Mouse (Mus musculus) right cerebral cortex, adult 2 months (tissue): Measurements from ENCODE around the gene Ucn2.
A peak's percentile ranks its signal among the peaks of the same experiment; 100 is the strongest.

ENCODE experiments used
- DNase-seq, 2 experiments: peaks; one replicate each; pipeline ENCODE4 v3.0.0; 2021 to 2022; ENCODE audit warnings: low spot score in 2 of 2

Gene Ucn2

GRCm38 (mm10) chr9:108985710-108986109 is at the start of gene Ucn2:
TSS of gene Ucn2 (plus strand) at chr9:108986010.
- no peak for DNase-seq

GRCm38 (mm10) chr9:108936418-108937364 is 49.1 kb upstream of the Ucn2 start, which contains the start of gene Uqcrc1:
TSS of gene Uqcrc1 (plus strand) at chr9:108936633.
- DNase-seq = peak; percentile 94 to 96

GRCm38 (mm10) chr9:108945111-108945510 is 40.7 kb upstream of the Ucn2 start:
- peak in 1 of 2 experiments; percentile 26 for DNase-seq

- DNase-seq = no peak
Observed at GRCm38 (mm10) chr9:108945608-108946007, 40.2 kb upstream of the Ucn2 start.

GRCm38 (mm10) chr9:108949231-108949966 is 36.4 kb upstream of the Ucn2 start:
- DNase-seq = no peak

GRCm38 (mm10) chr9:108949967-108950728 is 35.7 kb upstream of the Ucn2 start:
- no peak for DNase-seq

- DNase-seq = no peak
Observed at GRCm38 (mm10) chr9:108953081-108953636, 32.7 kb upstream of the Ucn2 start, which contains the start of gene Col7a1. TSS of gene Col7a1 (plus strand) at chr9:108953586.

- no peak for DNase-seq
Observed at GRCm38 (mm10) chr9:108955241-108955640, 30.6 kb upstream of the Ucn2 start.

GRCm38 (mm10) chr9:108955846-108956245 is 30.0 kb upstream of the Ucn2 start:
- no peak for DNase-seq

GRCm38 (mm10) chr9:108963577-108963976 is 22.2 kb upstream of the Ucn2 start:
- no peak for DNase-seq

- no peak for DNase-seq
Observed at GRCm38 (mm10) chr9:108964338-108964737, 21.5 kb upstream of the Ucn2 start.

- DNase-seq = no peak
Observed at GRCm38 (mm10) chr9:108970623-108971022, 15.2 kb upstream of the Ucn2 start.

- DNase-seq = no peak
Observed at GRCm38 (mm10) chr9:108976483-108976882, 9.3 kb upstream of the Ucn2 start.

GRCm38 (mm10) chr9:108977966-108978365 is 7.8 kb upstream of the Ucn2 start:
- no peak for DNase-seq

- DNase-seq = no peak
Observed at GRCm38 (mm10) chr9:108982498-108982897, 3.3 kb upstream of the Ucn2 start.

- no peak for DNase-seq
Observed at GRCm38 (mm10) chr9:108983209-108983608, 2.6 kb upstream of the Ucn2 start.

- DNase-seq = no peak
Observed at GRCm38 (mm10) chr9:108987704-108988350, 2.0 kb downstream of the Ucn2 start.

- no peak for DNase-seq
Observed at GRCm38 (mm10) chr9:108989802-108990461, 4.1 kb downstream of the Ucn2 start.

GRCm38 (mm10) chr9:108990462-108990820 is 4.6 kb downstream of the Ucn2 start:
- no peak for DNase-seq

GRCm38 (mm10) chr9:108991428-108992084 is 5.7 kb downstream of the Ucn2 start, which contains the start of gene Pfkfb4:
TSS of gene Pfkfb4 (plus strand) at chr9:108991778.
- peak; percentile 90 to 95 for DNase-seq
